Mouse (Mus musculus) stomach, embryonic 16.5 days (tissue): ENCODE results near the gene Ranbp3l. TPM values are rescaled to one million over a fixed set of nuclear protein-coding genes. Genes with fewer than 3 reads are reported as not detected.
A peak's percentile ranks its signal among the peaks of the same experiment; 100 is the strongest.

Experiments
- ATAC-seq: fragments of 200-750 bp; cut with Nextera tagmentation; 2 replicates; pipeline ENCODE4 v1.8.0; 2017; ENCODE audit warnings: moderate number of reproducible peaks, moderate TSS enrichment; ENCODE audit not compliant: insufficient read depth, low FRiP score
- H3K27ac ChIP-seq: fragments of 300-500 bp; sonication (generic); 2 replicates; pipeline ENCODE4 v1.5.1; 2014; ENCODE audit warnings: low read length
- H3K27me3 ChIP-seq: fragments of 300-500 bp; sonication (generic); 2 replicates; pipeline ENCODE4 v1.6.1; 2014; ENCODE audit warnings: low read length, control low read depth, mixed read lengths; ENCODE audit not compliant: control insufficient read depth, insufficient read depth
- H3K36me3 ChIP-seq: fragments of 300-500 bp; sonication (generic); 2 replicates; pipeline ENCODE4 v1.6.1; 2014; ENCODE audit warnings: low read length; ENCODE audit not compliant: control insufficient read depth, insufficient read depth
- H3K4me1 ChIP-seq: fragments of 300-500 bp; sonication (generic); 2 replicates; pipeline ENCODE4 v1.6.1; 2014; ENCODE audit warnings: low read length, control low read depth, mixed read lengths; ENCODE audit not compliant: control insufficient read depth, insufficient read depth
- H3K4me2 ChIP-seq: fragments of 300-500 bp; sonication (generic); 2 replicates; pipeline ENCODE4 v1.6.1; 2014; ENCODE audit warnings: low read depth, low read length, mixed read lengths
- H3K4me3 ChIP-seq: fragments of 300-500 bp; sonication (generic); replicated peaks from 2 replicates; pipeline ENCODE4 v1.5.1; 2014; ENCODE audit warnings: mild to moderate bottlenecking, low read length
- H3K9ac ChIP-seq: fragments of 300-500 bp; sonication (generic); 2 replicates; pipeline ENCODE4 v1.6.1; 2014; ENCODE audit warnings: low read length
- H3K9me3 ChIP-seq: fragments of 300-500 bp; sonication (generic); replicated peaks from 2 replicates; pipeline ENCODE4 v1.6.1; 2016; ENCODE audit warnings: low read length, control low read depth; ENCODE audit not compliant: control insufficient read depth
- WGBS: fragments of 180-500 bp; shearing (Covaris S2); extraction: QIAGEN DNeasy Blood & Tissue Kit; methylation state at CpG from one replicate; pipeline ENCODE4 v1.1.7; 2014; 5-methylcytosine and 5-hydroxymethylcytosine counted together
- polyA plus RNA-seq: library from polyadenylated mRNA; unstranded; fragments of >200 nt; fragmentation: Nextera tagmentation; extraction: Ambion mirVana; gene quantifications from 2 replicates; pipeline ENCODE4 v1.2.1, GENCODE M21; 2015

Ranbp3l gene
- polyA plus RNA-seq: 0.60 and 0.75 TPM in 2 replicates

- Histone ChIP-seq H3K4me2 (peak within 1 kb of the TSS; percentile 64), H3K9ac (peak within 1 kb of the TSS; percentile 65), H3K4me3 (peak within 1 kb of the TSS; percentile 42), H3K4me1 (peaks cover 8% of the 10 kb centered on the region), H3K27ac (no peak within 1 kb of the TSS), H3K36me3 (no peaks in the 10 kb centered on the region), H3K9me3 (no peaks in the 10 kb centered on the region), H3K27me3 (no peaks in the 10 kb centered on the region)
- peak; percentile 66 for ATAC-seq
- 19% methylated on average over 18 of the region's 18 CpGs for WGBS
These were observed at the start of gene Ranbp3l for GRCm38 (mm10) chr15:8967573-8968228. TSS of gene Ranbp3l (plus strand) at chr15:8967949.

- ATAC-seq: no peak
- H3K27ac ChIP-seq: no peak overlapping the region
- H3K27me3 ChIP-seq: no peaks in the 10 kb centered on the region
- H3K4me2 ChIP-seq: no peak overlapping the region
- H3K4me1 ChIP-seq: no peaks in the 10 kb centered on the region
- no peaks in the 10 kb centered on the region for H3K9me3 ChIP-seq
- no peaks in the 10 kb centered on the region for H3K36me3 ChIP-seq
- no peak overlapping the region for H3K9ac ChIP-seq
- 72% methylated on average over 1 of the region's 1 CpGs for WGBS
- no peak overlapping the region for H3K4me3 ChIP-seq
These were observed 37.7 kb upstream of the Ranbp3l start for GRCm38 (mm10) chr15:8930061-8930460.

GRCm38 (mm10) chr15:8936911-8937310, 30.8 kb upstream of the Ranbp3l start:
- Histone ChIP-seq H3K4me3 (no peak overlapping the region), H3K9ac (no peak overlapping the region), H3K9me3 (no peaks in the 10 kb centered on the region), H3K4me2 (no peak overlapping the region), H3K27me3 (no peaks in the 10 kb centered on the region), H3K4me1 (no peaks in the 10 kb centered on the region), H3K27ac (no peak overlapping the region), H3K36me3 (no peaks in the 10 kb centered on the region)
- WGBS: 76% methylated on average over 3 of the region's 3 CpGs
- no peak for ATAC-seq

GRCm38 (mm10) chr15:8940861-8941260, 26.9 kb upstream of the Ranbp3l start:
- no peak for ATAC-seq

GRCm38 (mm10) chr15:8950856-8951255, 16.9 kb upstream of the Ranbp3l start:
- Histone ChIP-seq H3K4me1 (no peaks in the 10 kb centered on the region), H3K9me3 (no peaks in the 10 kb centered on the region), H3K27me3 (no peaks in the 10 kb centered on the region), H3K9ac (no peak overlapping the region), H3K36me3 (no peaks in the 10 kb centered on the region), H3K4me2 (no peak overlapping the region), H3K4me3 (no peak overlapping the region), H3K27ac (no peak overlapping the region)
- 55% methylated on average over 4 of the region's 4 CpGs for WGBS
- ATAC-seq: no peak

More at GRCm38 (mm10) chr15:8940861-8941260, 26.9 kb upstream of the Ranbp3l start:
- Histone ChIP-seq H3K9me3 (no peaks in the 10 kb centered on the region), H3K27me3 (no peaks in the 10 kb centered on the region), H3K4me2 (no peak overlapping the region), H3K4me3 (no peak overlapping the region), H3K27ac (no peak overlapping the region), H3K4me1 (no peaks in the 10 kb centered on the region), H3K9ac (no peak overlapping the region), H3K36me3 (no peaks in the 10 kb centered on the region)
- WGBS: 61% methylated on average over 5 of the region's 5 CpGs

GRCm38 (mm10) chr15:8963323-8963722, 4.4 kb upstream of the Ranbp3l start:
- no peak for ATAC-seq
- H3K27me3 ChIP-seq: no peaks in the 10 kb centered on the region
- H3K4me2 ChIP-seq: no peak overlapping the region
- no peak overlapping the region for H3K9ac ChIP-seq
- peaks cover 6% of the 10 kb centered on the region for H3K4me1 ChIP-seq
- H3K4me3 ChIP-seq: no peak overlapping the region
- WGBS: 70% methylated on average over 2 of the region's 2 CpGs
- H3K36me3 ChIP-seq: no peaks in the 10 kb centered on the region
- H3K27ac ChIP-seq: no peak overlapping the region
- no peaks in the 10 kb centered on the region for H3K9me3 ChIP-seq

GRCm38 (mm10) chr15:8968229-8968595, 463 bp downstream of the Ranbp3l start:
- H3K4me1 ChIP-seq: peaks cover 8% of the 10 kb centered on the region
- H3K9ac ChIP-seq: peak overlapping the region; percentile 65
- no peaks in the 10 kb centered on the region for H3K36me3 ChIP-seq
- H3K4me3 ChIP-seq: peak overlapping the region; percentile 42
- no peak overlapping the region for H3K27ac ChIP-seq
- ATAC-seq: no peak
- peak overlapping the region; percentile 64 for H3K4me2 ChIP-seq
- WGBS: 30% methylated on average over 14 of the region's 14 CpGs
- H3K9me3 ChIP-seq: no peaks in the 10 kb centered on the region
- no peaks in the 10 kb centered on the region for H3K27me3 ChIP-seq

- Histone ChIP-seq H3K9ac (no peak overlapping the region), H3K4me1 (peaks cover 8% of the 10 kb centered on the region), H3K4me3 (no peak overlapping the region), H3K9me3 (no peaks in the 10 kb centered on the region), H3K4me2 (no peak overlapping the region), H3K27me3 (no peaks in the 10 kb centered on the region), H3K27ac (no peak overlapping the region), H3K36me3 (no peaks in the 10 kb centered on the region)
- no peak for ATAC-seq
- 68% methylated on average over 10 of the region's 10 CpGs for WGBS
These were observed 1.4 kb downstream of the Ranbp3l start for GRCm38 (mm10) chr15:8969061-8969635.

GRCm38 (mm10) chr15:8991211-8991610, 23.5 kb downstream of the Ranbp3l start:
- Histone ChIP-seq H3K9ac (no peak overlapping the region), H3K27ac (no peak overlapping the region), H3K4me3 (no peak overlapping the region), H3K36me3 (no peaks in the 10 kb centered on the region), H3K27me3 (no peaks in the 10 kb centered on the region), H3K4me2 (no peak overlapping the region), H3K4me1 (no peaks in the 10 kb centered on the region), H3K9me3 (no peaks in the 10 kb centered on the region)
- ATAC-seq: no peak
- 91% methylated on average over 6 of the region's 6 CpGs for WGBS
